Mouse (Mus musculus) heart, postnatal 4 days (tissue): Measurements from ENCODE around the gene Tnfrsf1b. TPM values are rescaled to one million over a fixed set of nuclear protein-coding genes. Genes with fewer than 3 reads are reported as not detected.

Experiments used
- DNase-seq: peaks from one replicate; pipeline ENCODE4 v3.0.0; 2021
- total RNA-seq, 2 experiments: library from RNA; stranded (reverse); gene quantifications; 2 replicates each; pipeline ENCODE4 v1.2.3; 2021

Gene Tnfrsf1b
- 1 to 10 TPM; 4.5 to 5.0 TPM for total RNA-seq

DNA sequence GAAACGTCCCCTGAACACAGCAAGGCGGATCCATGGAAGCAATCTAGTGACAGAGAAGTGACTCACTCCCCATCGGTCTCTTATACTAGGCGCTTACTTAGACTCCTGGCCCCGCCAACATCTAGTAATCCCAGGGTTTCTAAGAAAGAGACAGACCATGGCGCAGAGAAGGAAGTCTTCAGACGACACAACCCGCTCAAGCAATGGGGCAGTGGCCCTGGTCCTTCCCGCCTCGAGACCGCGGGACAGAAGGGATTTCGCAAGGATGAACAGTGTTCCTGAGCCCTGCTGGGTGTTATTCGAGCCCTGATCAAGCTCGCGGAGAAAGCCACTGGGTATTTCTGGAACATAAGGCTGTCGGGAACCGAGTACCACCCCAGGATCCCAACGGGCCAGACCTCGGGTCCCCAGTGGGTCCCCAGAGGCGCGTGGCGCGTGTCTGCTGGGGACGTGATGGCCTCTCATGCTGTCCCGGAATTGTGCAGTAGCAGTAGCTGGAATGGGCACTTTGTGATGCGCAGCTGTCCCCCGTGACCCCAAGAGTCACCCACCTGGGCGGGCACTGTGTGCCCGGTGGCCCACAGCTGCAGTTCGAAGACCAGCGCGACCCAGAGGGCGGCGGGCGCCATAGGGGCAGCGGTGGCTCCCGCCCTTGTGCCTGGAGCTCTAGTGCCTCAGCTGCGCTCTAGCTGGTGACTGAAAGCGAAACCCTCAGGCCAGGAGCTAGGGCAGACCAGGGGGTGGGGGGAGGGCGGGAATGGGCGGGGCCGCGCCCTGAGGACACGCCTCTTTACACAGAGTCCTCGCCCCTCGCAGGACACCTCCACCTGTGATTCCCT, at the start of gene Tnfrsf1b:
Gene Tnfrsf1b (minus strand): TSS at position 698 of the 839 bp plus-strand sequence.
- peak; percentile 54 for DNase-seq

DNA sequence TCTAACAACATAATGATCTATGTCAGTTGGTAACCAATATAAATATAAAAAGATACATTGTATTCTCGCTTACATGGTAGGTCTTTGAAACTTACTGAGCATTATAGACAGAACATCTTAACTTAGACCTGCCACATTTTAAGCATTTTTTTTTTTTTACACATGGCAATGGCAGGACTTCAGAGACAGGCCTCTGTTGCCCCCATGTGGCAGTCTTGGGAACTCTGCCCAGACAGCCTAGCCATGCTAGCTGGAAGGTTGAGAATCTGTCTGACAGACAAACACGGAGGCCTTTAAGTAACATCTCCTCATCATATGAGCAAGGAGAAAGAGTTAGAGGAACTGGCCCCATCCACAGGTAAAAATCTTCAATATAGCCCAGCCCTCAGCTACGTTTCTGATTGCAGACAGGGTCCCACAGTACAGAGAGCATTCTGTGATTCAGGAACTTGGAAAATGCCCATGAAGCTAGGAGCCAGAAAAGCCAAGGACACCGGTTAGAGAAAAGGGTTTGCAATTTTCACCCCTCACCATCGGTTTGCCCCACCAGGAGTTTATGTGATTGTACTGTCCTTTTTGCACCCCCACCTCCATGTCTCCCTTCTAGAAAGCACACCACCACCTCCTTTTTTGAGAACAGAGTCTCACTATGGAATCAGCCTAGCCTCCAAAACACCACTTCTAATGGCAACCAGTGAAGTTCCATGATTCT, 49.1 kb upstream of the Tnfrsf1b start:
- DNase-seq = peak; percentile 80

DNA sequence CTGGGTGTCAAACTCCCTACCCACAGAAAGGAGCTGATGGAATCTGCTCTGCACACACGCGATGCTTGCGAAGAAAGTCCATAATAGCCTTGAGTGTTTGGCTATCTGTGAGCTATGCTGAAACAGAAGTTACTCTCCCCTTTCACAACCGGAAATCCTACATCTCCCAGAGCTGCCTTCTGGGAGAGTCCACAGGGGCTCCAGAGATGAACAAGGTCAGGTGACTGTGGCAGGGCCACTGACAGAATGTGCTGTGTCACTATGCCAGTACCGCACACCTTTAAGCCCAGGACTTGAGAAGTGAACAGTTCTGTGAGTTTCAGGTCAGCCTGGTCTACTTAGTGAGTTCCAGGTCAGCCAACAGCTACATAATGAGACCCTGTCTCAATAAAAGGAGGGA, 47.9 kb upstream of the Tnfrsf1b start:
- no peak for DNase-seq

DNA sequence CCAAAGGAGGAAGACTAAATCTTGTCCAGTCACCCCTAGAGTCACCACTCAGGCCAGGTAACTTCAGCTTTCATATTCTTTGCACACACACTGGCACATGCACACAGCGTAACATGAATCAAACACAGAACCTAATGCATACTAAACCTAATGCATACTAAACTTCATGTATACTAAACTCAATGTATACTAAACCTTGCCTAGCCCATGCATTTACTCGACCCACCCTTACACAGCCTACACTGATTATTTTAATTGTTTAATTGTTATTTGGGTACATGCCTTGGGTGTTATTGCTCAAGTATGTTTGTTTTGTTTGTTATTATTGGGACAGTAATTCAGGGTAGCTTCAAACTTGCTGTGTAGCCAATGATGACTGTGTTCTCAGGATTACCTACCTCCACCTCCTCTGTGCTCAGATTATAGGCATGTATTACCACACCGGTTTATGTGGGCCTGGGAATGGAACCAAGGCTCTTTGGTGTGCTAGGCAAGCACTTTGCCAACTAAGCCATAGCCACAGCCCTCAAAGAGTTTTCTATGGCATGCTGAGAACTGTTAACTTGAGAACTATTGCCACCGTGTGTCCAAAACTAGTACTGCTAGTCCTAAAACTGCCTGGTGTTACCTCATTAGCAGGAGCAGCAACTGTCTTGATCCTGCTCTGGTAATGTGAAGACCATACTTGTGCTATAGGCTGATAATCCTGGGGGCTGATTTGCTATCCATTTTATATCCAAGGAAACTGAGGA, 39.9 kb upstream of the Tnfrsf1b start:
- peak; percentile 81 for DNase-seq

DNA sequence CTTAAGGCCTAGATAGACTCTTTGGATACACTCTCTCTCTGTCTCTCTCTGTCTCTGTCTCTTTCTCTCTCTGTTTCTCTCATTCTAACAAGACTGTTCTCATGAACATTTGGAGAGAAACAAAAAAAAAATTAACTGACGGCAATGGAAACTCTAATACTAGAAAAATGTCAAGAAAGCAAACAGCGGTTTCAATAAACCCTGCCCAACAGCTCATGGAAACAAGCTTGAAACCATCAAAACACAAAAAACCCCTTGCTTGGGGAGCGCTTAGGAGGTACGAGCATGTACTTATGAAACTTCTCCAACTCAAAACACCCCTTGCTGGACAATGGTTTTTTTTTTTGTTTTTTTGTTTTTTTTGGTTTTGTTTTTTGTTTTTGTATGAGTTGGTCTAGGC, 38.0 kb upstream of the Tnfrsf1b start:
- DNase-seq = no peak

DNA sequence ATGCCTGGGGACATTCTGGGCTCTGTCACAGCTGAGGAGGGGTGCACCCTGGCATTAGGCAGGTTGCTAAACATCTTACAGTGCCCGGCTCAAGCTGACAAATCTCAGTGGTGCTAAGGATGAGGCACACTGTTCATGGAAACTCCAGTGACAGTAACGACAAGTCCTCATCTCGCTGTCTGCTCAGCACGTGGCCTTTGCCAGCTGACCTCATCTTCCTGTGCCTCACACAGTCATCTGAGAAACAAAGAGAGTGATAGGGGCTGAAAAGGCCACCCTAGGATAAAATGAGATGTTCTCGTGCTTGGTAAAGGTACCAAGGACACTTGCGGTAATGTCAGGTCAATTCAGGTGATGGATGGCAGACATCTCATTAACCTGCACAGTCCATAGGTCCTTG, 36.8 kb upstream of the Tnfrsf1b start:
- DNase-seq = no peak

DNA sequence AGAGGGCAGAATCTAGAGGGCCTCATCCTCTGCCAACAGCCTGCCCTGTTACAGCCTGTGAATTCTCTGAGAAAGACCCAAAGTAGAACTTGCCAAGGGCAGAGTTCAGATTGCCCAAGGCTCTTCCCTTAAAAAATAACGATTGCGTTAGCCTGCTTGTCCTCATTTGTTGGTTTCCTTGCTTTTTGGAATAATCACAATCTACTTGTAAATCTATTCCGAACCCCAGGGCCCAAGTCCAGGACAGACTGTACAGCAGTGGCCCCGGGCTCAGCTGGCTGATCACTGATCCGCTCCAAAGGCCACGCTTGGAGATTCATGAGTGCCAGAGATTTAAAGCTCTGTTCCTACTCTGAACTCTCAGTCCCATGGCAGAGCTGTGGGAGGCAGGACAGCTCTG, 34.3 kb upstream of the Tnfrsf1b start:
- DNase-seq = no peak

DNA sequence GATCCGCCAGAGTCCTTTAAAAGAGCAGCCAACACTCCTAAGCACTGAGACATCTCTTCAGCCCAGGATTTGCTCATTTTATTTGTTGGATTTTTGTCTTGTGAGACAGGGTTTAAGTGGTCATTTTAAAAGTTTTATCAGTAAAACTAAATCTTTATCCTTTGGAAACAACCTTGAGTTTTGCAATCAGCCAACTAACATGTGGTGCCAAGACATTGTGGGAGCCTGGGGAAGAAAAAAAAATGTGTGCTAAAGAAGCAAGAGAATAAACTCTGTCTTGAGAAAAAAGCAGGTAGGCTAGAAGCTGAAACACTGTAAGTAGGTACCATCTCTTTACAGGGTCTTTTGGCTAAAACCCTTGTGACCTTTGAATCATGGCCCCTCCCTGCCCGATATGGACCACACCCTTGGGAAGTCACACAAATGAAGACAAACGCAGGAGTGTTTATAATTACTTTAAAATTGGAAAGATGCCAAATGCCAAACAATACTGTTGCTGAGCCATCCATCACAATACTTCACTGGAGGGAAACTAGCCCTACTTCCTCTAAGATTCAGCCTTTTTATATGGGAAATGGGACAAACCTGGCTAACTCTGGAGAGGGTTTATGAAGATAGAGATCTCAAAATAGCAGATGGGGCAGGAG, 32.2 kb upstream of the Tnfrsf1b start:
- DNase-seq = no peak

DNA sequence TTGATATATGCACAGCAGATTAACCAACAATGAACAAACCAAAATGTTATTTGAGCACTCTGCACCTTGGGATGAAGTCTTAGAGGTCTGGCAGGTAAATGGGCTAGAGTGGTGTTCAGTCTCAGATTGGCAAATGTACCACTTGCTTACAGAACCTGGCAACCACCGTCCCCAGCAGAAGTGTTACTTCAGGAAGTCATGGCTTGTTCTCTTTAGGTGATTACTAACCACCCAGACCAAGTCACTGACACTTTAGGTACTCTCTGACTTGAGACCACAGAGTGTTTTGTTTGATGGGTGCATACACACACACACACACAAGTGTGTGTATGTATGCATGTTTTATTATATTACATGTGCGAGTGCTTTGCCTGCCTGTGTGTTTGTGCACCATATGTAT, 31.6 kb upstream of the Tnfrsf1b start:
- no peak for DNase-seq

DNA sequence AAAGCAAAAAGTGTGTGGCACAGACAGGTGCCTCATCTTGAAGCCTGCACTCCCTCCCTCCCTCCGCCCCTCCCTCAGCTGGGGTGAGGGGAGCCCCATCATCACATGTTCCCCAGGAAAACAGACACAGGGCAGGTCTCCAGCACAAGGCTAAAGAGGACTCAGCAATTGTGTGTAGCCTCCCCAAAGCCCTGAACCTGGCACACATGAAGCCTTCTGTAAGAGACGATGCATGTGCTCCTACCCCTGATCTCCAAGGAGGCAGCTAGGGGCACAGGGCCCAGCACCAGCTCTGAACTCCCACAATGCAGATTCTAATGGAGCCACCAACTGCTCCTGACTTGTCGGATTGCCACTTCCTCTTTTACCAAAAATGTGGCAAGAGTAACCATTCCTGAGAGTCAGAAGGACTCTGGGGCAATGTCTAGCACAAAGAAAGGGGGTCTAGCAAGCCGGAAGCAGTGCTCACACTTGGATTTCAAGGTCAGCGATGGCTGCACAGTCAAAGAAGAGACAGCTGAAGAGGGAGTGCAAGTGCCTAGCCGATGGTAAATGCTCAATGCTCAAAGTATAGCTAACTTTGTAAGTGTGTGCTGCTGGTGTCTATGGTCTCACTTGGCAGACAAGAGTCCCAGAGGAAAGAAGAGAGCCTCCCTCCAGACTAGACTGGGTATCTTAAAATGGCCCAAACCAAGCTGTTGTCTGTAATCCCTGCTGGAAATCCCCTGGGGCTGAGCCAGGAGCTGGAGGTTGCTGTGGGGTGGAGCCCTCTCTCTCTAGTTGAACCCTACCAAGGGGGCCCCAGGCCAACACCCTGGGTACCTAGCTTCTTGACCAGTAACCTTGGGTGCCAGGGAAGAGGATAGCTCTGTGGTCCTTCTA, 29.9 kb upstream of the Tnfrsf1b start:
- DNase-seq = no peak

DNA sequence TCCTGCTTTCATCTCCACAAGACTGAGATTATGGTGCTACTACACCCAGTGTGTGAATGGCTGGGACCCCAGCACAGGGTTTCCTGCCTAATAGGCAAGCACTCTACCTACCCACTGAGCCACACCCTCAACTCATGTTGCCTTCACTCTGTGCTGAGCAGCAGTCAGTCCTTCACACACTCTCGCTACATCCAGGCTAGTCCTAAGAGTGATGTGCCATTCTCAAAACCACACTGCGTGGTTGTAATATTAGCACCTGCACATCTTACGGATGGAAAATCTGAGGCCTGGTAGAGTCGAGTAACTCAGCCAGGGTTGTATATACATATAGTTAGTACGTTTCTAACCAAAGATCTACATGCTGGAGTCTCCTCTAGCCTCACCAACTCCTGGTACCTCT, 28.2 kb upstream of the Tnfrsf1b start:
- no peak for DNase-seq

DNA sequence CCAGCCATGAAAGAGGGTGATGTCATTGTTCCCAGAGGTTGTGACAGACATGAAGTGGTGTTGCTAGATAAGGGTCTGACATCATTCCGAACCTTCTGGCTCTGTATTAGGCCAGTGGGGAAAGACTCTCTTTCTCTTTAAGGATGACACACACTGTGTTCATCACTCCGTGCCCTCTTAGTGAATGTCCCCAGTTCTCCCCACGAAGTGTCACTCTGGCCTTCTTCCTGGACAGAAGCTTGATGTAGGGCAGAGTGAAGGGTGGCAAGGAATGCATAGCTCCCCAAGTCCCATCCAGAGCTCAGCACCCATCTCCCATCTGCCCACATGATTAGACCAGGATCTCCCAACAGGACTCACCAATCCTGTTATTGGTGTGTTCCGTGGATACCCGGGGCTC, 27.3 kb upstream of the Tnfrsf1b start:
- DNase-seq = no peak

DNA sequence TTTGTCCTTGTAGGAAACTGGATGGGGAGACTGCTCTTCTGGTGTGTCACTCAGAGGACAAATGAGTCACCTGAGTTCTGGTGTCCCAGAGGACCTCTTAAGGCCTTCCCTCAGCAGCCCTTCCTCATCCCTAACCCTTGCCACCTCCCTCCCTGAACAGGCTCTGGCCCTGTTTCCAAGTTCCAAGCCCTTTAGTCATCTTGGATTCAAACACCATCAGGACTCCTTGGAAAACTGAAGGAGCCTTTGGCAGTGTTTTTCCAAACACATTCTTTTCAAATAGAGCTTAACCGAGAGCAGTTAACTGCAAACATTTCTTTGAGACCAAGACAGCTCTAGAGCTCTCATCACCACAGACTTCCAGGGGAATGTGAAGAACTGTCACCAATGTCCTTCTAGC, 26.1 kb upstream of the Tnfrsf1b start:
- DNase-seq = peak; percentile 41

DNA sequence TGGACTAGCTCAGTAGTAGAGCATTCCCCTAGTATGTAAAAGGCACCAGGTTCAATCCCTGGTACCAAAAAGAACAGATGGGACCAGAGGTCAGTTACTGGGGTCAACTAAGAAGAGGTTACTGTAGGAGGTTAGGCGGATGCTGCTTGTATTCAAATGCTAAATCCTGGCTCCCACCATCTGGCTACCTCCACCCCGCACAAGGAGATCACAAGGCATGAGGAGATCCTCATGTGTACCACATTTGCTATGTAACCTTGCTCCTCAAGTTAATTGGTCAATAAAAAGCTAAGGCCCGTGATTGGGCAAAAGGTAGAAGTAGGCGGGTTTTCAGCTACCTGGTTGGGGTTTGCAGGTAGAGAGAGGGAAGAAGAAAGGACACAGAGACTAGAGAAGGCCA, 25.0 kb upstream of the Tnfrsf1b start:
- no peak for DNase-seq

DNA sequence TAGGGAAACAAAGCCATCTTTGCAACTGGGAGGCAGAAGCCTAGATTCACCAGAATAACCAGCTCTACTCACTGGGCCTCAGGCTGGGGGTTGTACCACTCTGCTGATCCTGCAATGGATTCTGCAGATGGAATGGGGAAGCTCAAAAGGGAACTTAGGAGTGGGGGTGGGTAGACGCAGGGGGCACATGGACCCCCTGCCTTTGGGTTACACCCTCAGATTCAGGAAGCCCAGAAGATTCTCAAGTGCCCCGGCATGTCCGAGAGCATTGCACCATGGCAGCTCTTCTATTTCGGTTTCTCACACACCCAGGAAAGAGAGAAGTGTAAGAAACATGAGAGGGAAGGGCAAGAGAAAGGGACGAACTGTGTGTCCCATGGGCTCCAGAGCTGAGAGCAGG, 23.5 kb upstream of the Tnfrsf1b start:
- DNase-seq = no peak

DNA sequence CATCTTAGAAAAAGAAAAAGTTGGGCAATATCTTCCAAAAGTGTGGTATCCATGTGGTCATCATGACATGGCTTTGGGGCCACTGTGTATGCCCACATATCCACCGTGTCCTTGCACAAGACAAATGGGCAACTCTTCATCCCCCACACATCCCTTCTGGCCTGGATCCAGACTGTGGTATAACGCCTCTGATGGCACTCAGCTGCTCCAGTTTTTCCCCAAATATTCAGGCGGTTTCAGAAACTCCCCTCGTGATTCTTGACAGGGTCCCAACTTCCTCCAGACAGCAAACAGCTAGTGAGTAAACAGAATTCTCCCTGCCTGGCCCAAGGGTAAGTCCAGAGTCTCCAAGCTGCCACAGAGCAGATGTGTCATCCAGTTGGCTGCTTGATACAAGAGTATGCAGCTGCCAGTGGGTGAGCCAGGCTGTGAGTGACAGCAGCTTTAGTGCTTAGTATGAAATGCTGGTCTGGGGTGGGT, 21.0 kb upstream of the Tnfrsf1b start:
- no peak for DNase-seq

DNA sequence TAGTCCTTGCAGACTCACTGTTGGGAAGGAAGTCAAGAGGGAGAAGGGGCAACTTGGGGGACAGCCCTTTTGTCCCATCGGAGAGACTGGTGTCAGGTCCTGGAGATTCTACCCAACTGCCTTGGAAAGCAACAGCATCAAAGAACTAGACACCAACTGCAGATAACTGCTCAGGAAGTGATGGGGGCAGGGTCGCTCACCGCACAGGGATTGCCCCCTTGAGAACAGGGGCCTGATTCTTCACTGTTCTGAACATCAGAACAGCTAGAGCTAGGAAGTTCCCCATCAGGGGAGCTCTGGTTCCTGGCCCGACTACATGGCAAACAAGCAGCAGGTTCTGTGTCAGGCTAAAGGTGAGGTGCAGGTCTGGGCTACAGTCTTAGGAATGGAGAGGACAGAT, 19.8 kb upstream of the Tnfrsf1b start:
- no peak for DNase-seq

DNA sequence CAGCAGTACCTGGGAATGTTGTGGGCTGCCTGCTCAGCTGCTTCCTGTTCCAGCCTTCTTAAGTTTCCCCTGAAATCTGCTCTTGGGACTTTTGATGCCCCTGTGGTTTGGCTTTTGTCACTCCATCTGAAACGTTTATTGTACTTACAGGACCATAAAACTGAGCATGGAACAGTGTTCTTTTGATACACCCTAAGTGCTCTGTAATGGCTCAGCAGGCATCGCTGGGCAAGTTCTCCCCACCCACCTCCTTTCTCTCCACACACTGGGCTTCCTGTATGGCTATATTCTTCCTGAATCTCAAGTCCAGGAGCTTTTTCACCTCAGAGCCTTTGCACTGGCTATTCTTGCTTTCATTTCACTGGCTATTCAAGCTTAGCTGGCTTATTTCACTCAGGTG, 18.1 kb upstream of the Tnfrsf1b start:
- no peak for DNase-seq

DNA sequence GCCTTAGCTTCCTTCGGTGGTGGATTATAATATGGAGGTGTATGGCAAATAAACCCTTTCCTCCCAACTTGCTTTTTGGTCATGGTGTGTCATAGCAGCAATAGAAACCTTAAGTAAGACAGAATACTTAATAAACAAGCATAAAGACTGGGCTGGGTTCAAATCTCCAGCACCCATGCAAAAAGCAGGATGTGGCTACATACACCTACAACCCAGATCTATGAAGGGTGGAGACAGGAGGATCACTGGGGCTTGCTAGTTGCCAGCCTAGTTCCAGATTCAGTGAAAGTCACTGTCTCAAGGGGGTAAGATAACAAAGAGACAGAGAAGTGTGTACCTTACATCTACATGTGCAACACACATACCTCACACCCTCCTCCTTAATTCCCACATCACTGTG, 16.9 kb upstream of the Tnfrsf1b start:
- no peak for DNase-seq

DNA sequence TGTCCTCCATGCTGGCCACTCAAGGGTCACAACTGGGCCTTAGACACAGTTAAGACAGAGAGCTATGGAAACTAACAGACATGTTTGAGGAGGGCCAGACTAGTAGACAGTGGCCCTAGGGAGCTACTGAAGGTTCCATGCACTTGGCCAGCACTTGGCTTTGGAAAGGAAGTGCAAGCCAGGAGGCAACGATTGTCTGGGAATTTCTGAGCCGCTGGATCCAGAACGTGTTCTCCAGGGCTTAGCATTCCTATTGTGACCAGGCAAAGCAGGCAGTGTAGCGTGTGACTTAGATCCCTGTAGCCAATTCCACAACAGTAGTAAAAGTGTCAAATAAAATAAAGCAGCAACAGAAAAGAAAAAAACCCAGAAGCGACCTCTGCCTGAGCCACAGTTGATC, 14.1 kb upstream of the Tnfrsf1b start:
- no peak for DNase-seq

DNA sequence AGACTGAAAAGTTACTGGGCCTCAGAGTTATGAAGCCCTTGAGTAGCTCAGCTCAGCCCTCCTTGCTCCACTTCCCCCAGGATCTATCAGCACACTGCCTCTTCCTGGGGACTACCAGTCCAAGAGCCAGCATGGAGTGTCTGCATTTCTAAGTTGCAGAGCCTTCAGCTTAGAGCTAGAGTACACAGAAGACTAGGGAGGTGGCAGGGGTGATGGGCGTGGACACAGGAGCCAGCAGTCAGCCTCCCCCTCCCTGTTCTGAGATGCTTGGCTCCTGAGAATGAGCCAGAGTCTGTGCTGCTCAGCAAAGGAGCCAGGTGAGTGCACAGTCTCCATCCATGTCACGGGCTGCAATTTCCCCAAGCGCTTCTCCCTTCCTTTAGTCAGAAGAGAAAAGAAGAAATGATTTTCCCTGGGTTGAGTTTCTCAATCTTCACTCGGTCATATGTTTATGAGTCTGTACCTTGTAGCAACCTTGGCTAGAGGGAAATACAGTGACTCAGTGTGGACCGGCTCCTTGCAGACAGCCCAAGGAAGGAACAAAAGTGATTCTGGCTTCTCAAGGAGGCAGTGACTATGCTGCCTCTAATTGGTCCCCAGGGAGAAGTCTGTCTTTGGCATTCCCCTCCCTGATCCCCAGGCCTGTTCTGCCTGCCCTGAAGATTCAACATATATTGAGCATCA, 11.2 kb upstream of the Tnfrsf1b start:
- DNase-seq = no peak
